Mouse (Mus musculus): ENCODE measurements around the gene Ccdc89.

DNA sequence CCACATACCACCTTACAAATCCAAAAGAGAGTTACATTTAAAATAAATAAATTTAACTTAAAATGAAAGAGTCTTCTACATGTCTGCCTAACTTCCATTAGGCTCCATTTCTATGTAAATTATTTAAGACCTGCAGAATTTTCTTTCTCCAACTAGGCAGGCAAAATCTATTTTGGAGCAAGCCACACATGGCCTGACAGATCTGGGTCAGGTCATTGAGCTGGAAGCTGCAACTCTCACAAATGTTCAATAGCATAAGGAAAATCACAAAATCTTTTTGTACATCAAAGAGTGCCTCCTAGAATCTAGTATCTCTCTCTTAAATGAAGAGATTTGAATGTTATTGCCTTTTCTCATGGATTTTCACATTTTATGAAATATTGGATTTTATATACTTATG is 5.8 kb downstream of the Ccdc89 start:
- TF ChIP-seq CTCF (IDR thresholded peaks at IDR 0.05; ENCODE audit: low read depth) = no peak
- TF ChIP-seq EP300 (IDR thresholded peaks at IDR 0.05; ENCODE audit: low read depth) = no peak

All from liver, embryonic 14.5 days (tissue).